8 mouse cellular contexts compared by ENCODE assay signal in the genomic region with DNA sequence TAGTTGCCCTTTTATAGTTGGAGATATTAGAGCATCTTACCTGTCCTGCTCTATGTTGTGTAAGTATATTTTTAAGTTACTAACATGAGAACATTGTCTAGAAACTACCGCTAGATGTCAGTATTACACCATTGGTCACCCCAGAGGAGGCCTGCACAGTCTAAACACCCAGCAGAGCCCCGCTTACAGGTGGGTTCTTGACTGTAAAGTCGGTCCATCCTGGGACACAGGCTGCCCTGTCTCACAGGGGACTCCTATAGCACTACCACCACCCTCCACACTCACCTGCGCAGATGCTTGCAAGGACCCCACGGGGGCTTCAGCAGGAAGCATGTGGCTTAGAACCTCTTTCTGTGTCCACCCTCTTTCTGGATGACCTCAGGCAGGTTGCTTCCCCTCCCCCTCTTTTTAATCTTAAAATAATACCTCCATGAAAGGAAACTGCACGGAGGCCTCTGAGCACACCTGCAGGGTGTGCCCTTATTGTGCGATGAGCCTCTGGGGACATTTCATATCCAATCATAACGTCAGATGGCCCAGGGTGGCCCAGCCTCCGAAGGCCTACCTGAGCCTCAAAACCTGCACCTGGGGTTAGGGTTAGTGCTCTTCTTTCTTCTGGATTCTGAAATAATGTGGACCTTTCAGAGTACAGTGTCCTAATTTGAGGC. TPM values are rescaled to one million over a fixed set of nuclear protein-coding genes. Genes with fewer than 3 reads are reported as not detected.
DNase-seq lines count a peak whose midpoint lies in the region; ATAC-seq and TF ChIP-seq lines count a peak whose summit lies in the region.

No protein-coding gene starts in this region.

- DNase-seq in spleen, adult 2 months (ENCODE audit: low read depth in 1 of 2, low spot score in 2 of 2): peak; percentile 9 to 39
- DNase-seq in spleen, adult 18-20 months: no peak
- DNase-seq in cerebellum, adult 11 months: peak; percentile 23
- DNase-seq in liver: peak; percentile 16
- peak; percentile 80 for DNase-seq in naive thymus-derived CD4-positive, alpha-beta T cell, adult 2 months (ENCODE audit: low read depth)
- DNase-seq in thymus, postnatal 4 days: peak; percentile 43

- peak; percentile 17; the same call in 1 of the 2 replicates for TF ChIP-seq CTCF in spleen, adult 2 months (IDR thresholded peaks at IDR 0.05; ENCODE audit: extremely low read depth, insufficient read depth, insufficient read length, insufficient replicate concordance)

- no peak overlapping the region for H3K27ac ChIP-seq in spleen, adult 2 months (ENCODE audit: insufficient read depth, low read length)
- H3K27ac ChIP-seq in forebrain, embryonic 13.5 days: no peak overlapping the region
- H3K27ac ChIP-seq in hindbrain, embryonic 16.5 days (ENCODE audit: low read depth, low read length): no peak overlapping the region

- H3K4me3 ChIP-seq in spleen, adult 2 months (ENCODE audit: extremely low read depth, insufficient read depth, insufficient read length): no peak overlapping the region
- H3K4me3 ChIP-seq in forebrain, embryonic 13.5 days: no peak overlapping the region
- H3K4me3 ChIP-seq in hindbrain, embryonic 16.5 days (ENCODE audit: low read length): no peak overlapping the region

- H3K9me3 ChIP-seq in forebrain, embryonic 13.5 days (replicated peaks): no peaks in the 10 kb centered on the region
- H3K9me3 ChIP-seq in hindbrain, embryonic 16.5 days (ENCODE audit: control insufficient read depth, low read length): no peaks in the 10 kb centered on the region

- no peak for TF ChIP-seq POLR2A in spleen, adult 2 months (IDR thresholded peaks at IDR 0.05; ENCODE audit: low read depth, low read length)

- H3K9ac ChIP-seq in forebrain, embryonic 13.5 days: no peak overlapping the region
- H3K9ac ChIP-seq in hindbrain, embryonic 16.5 days (ENCODE audit: low read depth, low read length): no peak overlapping the region

- no peak overlapping the region for H3K4me2 ChIP-seq in forebrain, embryonic 13.5 days
- H3K4me2 ChIP-seq in hindbrain, embryonic 16.5 days (ENCODE audit: low read length): no peak overlapping the region

- no peaks in the 10 kb centered on the region for H3K4me1 ChIP-seq in spleen, adult 2 months (ENCODE audit: control insufficient read depth, insufficient read depth, insufficient read length)
- H3K4me1 ChIP-seq in forebrain, embryonic 13.5 days: no peaks in the 10 kb centered on the region
- H3K4me1 ChIP-seq in hindbrain, embryonic 16.5 days (ENCODE audit: control insufficient read depth, insufficient read depth, low read depth, low read length): no peaks in the 10 kb centered on the region

- peak; percentile 89 for ATAC-seq in forebrain, embryonic 13.5 days
- ATAC-seq in hindbrain, embryonic 16.5 days: peak; percentile 89

- 69% methylated on average over 9 of the region's 9 CpGs for WGBS in spleen, adult 2 months
- 66% methylated on average over 9 of the region's 9 CpGs for WGBS in forebrain, embryonic 13.5 days
- WGBS in hindbrain, embryonic 16.5 days: 65% methylated on average over 9 of the region's 9 CpGs

- H3K36me3 ChIP-seq in spleen, adult 2 months (ENCODE audit: control insufficient read depth, insufficient read depth, low read length): peaks cover 25% of the 10 kb centered on the region
- peaks cover 45% of the 10 kb centered on the region for H3K36me3 ChIP-seq in forebrain, embryonic 13.5 days (ENCODE audit: poor library complexity, severe bottlenecking)
- H3K36me3 ChIP-seq in hindbrain, embryonic 16.5 days (ENCODE audit: control insufficient read depth, insufficient read depth, low read length): peaks cover 3% of the 10 kb centered on the region; the same call in 1 of the 2 replicates

- H3K27me3 ChIP-seq in spleen, adult 2 months (ENCODE audit: control insufficient read depth, insufficient read depth, low read length): no peaks in the 10 kb centered on the region
- H3K27me3 ChIP-seq in forebrain, embryonic 13.5 days: no peaks in the 10 kb centered on the region
- no peaks in the 10 kb centered on the region for H3K27me3 ChIP-seq in hindbrain, embryonic 16.5 days (replicated peaks; ENCODE audit: control insufficient read depth, insufficient read depth, low read length)

RNA-seq across cellular contexts. Expression of a gene that starts 7.9 kb away (rescaled TPM):
- polyA plus RNA-seq in spleen, adult 2 months (2012; rRNA removed): 11.1 and 13.8 TPM in 2 replicates
- polyA plus RNA-seq in forebrain, embryonic 13.5 days (2015; fragmentation: Nextera tagmentation; extraction: Ambion mirVana): 12.1 and 13.9 TPM in 2 replicates
- 16.2 and 17.8 TPM in 2 replicates for polyA plus RNA-seq in hindbrain, embryonic 16.5 days (2015; fragmentation: Nextera tagmentation; extraction: Ambion mirVana)

Comparison
In these comparisons a context has a peak if more than half of its experiments do, and no peak if none do; other contexts are left out.
1. DNase-seq: peak in spleen, adult 2 months (2 of 2), cerebellum, adult 11 months (single experiment), liver (single experiment), naive thymus-derived CD4-positive, alpha-beta T cell, adult 2 months (single experiment) and thymus, postnatal 4 days (single experiment); none in spleen, adult 18-20 months (0 of 2).